Mouse (Mus musculus) embryonic facial prominence, embryonic 13.5 days (tissue): ENCODE data around the gene Rnft2. TPM values are rescaled to one million over a fixed set of nuclear protein-coding genes. Genes with fewer than 3 reads are reported as not detected.

ENCODE experiments used
- ATAC-seq: fragments of 200-750 bp; cut with Nextera tagmentation; 2 replicates; pipeline ENCODE4 v1.8.0; 2017; ENCODE audit warnings: low read depth; ENCODE audit not compliant: insufficient number of reproducible peaks, insufficient read depth, low FRiP score, low TSS enrichment
- H3K27ac ChIP-seq: fragments of 300-500 bp; sonication (generic); 2 replicates; pipeline ENCODE4 v1.5.1; 2015; ENCODE audit warnings: moderate library complexity, mild to moderate bottlenecking, inconsistent platforms
- H3K27me3 ChIP-seq: fragments of 300-500 bp; sonication (generic); 2 replicates; pipeline ENCODE4 v1.6.1; 2015; ENCODE audit warnings: mild to moderate bottlenecking, inconsistent platforms
- H3K36me3 ChIP-seq: fragments of 300-500 bp; sonication (generic); 2 replicates; pipeline ENCODE4 v1.6.1; 2015; ENCODE audit warnings: mild to moderate bottlenecking, inconsistent platforms
- H3K4me1 ChIP-seq: fragments of 300-500 bp; sonication (generic); 2 replicates; pipeline ENCODE4 v1.6.1; 2015; ENCODE audit warnings: inconsistent platforms
- H3K4me2 ChIP-seq: fragments of 300-500 bp; sonication (generic); 2 replicates; pipeline ENCODE4 v1.6.1; 2015; ENCODE audit warnings: moderate library complexity, mild to moderate bottlenecking, inconsistent platforms
- H3K4me3 ChIP-seq: fragments of 300-500 bp; sonication (generic); 2 replicates; pipeline ENCODE4 v1.5.1; 2015; ENCODE audit warnings: mild to moderate bottlenecking, inconsistent platforms
- H3K9ac ChIP-seq: fragments of 300-500 bp; sonication (generic); 2 replicates; pipeline ENCODE4 v1.6.1; 2015; ENCODE audit warnings: mild to moderate bottlenecking, inconsistent platforms
- H3K9me3 ChIP-seq: fragments of 300-500 bp; sonication (generic); 2 replicates; pipeline ENCODE4 v1.6.1; 2016; ENCODE audit warnings: inconsistent platforms
- WGBS: fragments of 180-500 bp; shearing (Covaris S2); methylation state at CpG from one replicate; pipeline ENCODE4 v1.1.7; 2015; ENCODE audit warnings: mixed read lengths; 5-methylcytosine and 5-hydroxymethylcytosine counted together
- polyA plus RNA-seq: library from polyadenylated mRNA; unstranded; fragments of >200 nt; fragmentation: Nextera tagmentation; extraction: Ambion mirVana; gene quantifications from 2 replicates; pipeline ENCODE4 v1.2.1, GENCODE M21; 2015

Gene Rnft2
- polyA plus RNA-seq, 1 experiment from 2014 or later = 5.1 TPM

DNA sequence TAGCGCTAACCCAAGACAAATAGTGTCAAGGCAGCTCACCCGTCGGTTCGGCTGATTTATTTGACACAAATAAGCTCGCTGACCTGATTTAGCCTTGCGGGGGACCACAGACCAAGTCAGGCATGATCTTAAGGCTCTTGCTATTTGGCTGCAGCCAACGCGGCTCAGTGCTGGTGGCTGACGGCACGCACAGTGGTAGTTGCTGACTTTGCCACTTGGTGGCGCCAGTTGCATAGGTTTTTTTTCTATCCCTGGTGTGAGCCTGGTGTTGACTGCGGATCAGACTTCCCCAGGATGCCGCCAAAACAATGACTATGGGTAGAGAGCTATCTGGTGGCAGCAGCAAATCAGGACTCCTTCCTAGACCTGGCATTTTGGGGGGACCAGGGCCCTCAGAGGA, 24.1 kb upstream of the Rnft2 start:
- no peak overlapping the region for H3K4me3 ChIP-seq
- peak; percentile 70; the same call in 1 of the 2 replicates for ATAC-seq
- peak overlapping the region; percentile 46 for H3K4me2 ChIP-seq

DNA sequence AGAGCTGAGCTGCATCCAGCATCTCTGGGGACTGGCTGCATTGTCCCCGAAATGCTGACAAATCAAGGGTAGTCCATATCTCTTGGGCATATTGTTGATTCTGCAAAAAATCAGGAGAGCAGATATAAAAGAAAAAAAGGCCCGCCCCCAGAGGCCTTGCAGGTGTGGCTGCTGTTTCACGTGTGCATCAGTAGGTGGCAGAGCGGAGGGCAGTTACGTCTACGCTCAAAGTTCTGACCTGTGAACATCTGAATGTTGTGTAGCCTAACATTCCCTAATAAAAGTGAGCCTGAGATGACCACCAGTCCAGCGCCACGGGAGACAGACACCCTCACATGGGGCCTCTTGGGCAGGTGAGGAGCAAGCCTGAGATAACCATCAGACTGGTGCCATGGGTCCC, 21.4 kb upstream of the Rnft2 start:
- ATAC-seq = no peak
- 37% methylated on average over 8 of the region's 8 CpGs for WGBS

More for the DNA sequence above, 24.1 kb upstream of the Rnft2 start:
- Histone ChIP-seq H3K9me3 (no peaks in the 10 kb centered on the region), H3K27me3 (peaks cover 24% of the 10 kb centered on the region), H3K27ac (no peak overlapping the region), H3K4me1 (peaks cover 19% of the 10 kb centered on the region), H3K36me3 (no peaks in the 10 kb centered on the region), H3K9ac (0 out of 2 replicates have a peak overlapping the region, but pooled peaks have one; percentile 16)
- WGBS = 3% methylated on average over 13 of the region's 13 CpGs

DNA sequence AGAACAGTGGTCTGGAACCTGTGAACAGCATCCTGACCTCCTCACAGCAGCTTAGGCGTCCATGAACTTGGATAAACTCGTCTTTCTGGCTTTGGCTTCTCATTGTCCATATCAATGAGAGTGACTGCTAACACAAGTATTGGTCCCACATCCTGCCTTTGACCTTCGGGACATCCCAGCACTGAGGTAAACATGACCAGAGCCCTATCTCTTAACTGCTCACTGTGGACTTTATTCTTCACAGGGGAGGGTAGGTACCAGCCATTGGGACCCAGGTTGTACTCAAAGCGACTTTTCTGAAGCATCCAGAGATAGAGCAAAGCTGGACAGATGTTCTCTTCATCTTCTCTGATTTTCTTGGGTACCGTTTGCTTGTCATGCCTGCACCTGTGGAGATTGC, 20.4 kb upstream of the Rnft2 start:
- Histone ChIP-seq H3K36me3 (peaks cover 28% of the 10 kb centered on the region), H3K4me2 (no peak overlapping the region), H3K4me1 (peaks cover 10% of the 10 kb centered on the region), H3K27ac (no peak overlapping the region), H3K9ac (no peak overlapping the region), H3K27me3 (0 out of 2 replicates have a peak, but pooled peaks cover 3% of the 10 kb centered on the region), H3K9me3 (no peaks in the 10 kb centered on the region), H3K4me3 (no peak overlapping the region)
- WGBS = 79% methylated on average over 5 of the region's 5 CpGs
- no peak for ATAC-seq

More for the DNA sequence above, 21.4 kb upstream of the Rnft2 start:
- Histone ChIP-seq H3K4me2 (no peak overlapping the region), H3K4me1 (peaks cover 10% of the 10 kb centered on the region), H3K27ac (no peak overlapping the region), H3K27me3 (peaks cover 11% of the 10 kb centered on the region; the same call in 1 of the 2 replicates), H3K9ac (no peak overlapping the region), H3K4me3 (no peak overlapping the region), H3K9me3 (no peaks in the 10 kb centered on the region), H3K36me3 (peaks cover 18% of the 10 kb centered on the region)

DNA sequence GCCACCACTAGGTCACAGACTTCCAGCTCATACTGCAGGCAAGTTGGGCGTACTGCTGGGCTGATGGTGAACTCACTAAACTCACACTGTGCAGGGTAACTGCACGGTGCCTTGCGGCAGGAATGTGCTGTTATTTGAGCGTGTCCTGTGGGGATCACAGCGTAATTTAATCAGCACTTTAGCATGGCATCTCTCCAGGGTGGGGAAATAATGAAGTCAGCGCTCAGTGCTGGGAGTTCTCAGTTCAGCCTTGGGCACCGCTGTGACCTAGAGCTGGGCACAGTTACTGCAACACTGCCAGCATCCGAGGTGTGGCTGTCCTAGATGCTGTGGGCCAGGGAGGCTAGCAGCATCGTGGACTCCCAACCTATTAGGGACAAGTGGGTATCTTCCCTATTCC, 19.4 kb upstream of the Rnft2 start:
- 56% methylated on average over 9 of the region's 9 CpGs for WGBS
- Histone ChIP-seq H3K36me3 (peaks cover 39% of the 10 kb centered on the region), H3K27me3 (0 out of 2 replicates have a peak, but pooled peaks cover 3% of the 10 kb centered on the region), H3K9me3 (no peaks in the 10 kb centered on the region), H3K4me2 (no peak overlapping the region), H3K27ac (no peak overlapping the region), H3K4me3 (no peak overlapping the region), H3K9ac (no peak overlapping the region), H3K4me1 (peaks cover 10% of the 10 kb centered on the region)
- no peak for ATAC-seq

DNA sequence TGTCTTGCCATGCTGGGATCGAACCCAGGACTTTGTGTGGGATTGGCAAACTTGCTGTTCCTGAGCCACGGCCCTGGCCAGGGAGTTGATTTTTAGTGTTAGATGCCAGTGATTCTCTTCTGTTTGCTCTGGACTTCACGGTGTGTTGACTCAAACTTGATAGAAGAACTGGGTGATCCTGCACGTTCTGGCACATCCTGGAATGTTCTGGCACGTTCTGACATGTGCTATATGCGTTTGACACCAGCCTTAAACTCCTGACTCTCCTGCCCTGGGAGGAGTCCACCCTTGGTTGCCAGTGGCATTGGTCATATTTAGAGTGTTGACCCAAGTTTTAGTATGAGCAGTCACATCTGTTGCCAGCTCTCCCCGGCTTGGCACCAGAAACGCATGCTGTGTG, 17.5 kb upstream of the Rnft2 start:
- no peak for ATAC-seq
- H3K4me3 ChIP-seq = no peak overlapping the region
- H3K4me1 ChIP-seq = peaks cover 7% of the 10 kb centered on the region
- H3K27ac ChIP-seq = no peak overlapping the region
- no peaks in the 10 kb centered on the region for H3K27me3 ChIP-seq
- peaks cover 57% of the 10 kb centered on the region for H3K36me3 ChIP-seq
- 87% methylated on average over 8 of the region's 8 CpGs for WGBS
- H3K9ac ChIP-seq = no peak overlapping the region
- H3K9me3 ChIP-seq = no peaks in the 10 kb centered on the region
- H3K4me2 ChIP-seq = no peak overlapping the region

DNA sequence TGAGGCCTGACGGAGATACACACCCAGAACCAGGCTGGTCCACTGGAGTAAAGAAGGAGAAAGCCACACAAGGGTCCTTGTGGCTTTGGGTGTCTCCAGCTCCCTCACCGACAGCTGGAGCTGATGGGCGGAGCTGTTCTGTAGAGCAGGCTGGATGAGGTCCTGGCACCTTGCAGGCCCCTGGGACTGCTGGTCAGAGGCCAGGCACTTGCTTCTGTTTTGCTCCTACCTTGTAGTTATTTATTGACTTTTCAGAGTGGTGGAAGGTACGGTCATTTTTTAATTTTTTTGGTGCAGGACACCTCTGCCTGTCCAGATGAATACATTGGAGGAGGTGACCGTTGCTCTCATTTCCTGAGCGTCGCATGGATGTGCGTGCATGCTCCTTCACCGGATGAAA, 16.3 kb upstream of the Rnft2 start:
- Histone ChIP-seq H3K27ac (no peak overlapping the region), H3K4me1 (peaks cover 7% of the 10 kb centered on the region), H3K36me3 (peaks cover 70% of the 10 kb centered on the region), H3K9me3 (no peaks in the 10 kb centered on the region), H3K27me3 (no peaks in the 10 kb centered on the region), H3K9ac (no peak overlapping the region), H3K4me2 (no peak overlapping the region), H3K4me3 (no peak overlapping the region)
- WGBS = 98% methylated on average over 9 of the region's 9 CpGs
- ATAC-seq = no peak

DNA sequence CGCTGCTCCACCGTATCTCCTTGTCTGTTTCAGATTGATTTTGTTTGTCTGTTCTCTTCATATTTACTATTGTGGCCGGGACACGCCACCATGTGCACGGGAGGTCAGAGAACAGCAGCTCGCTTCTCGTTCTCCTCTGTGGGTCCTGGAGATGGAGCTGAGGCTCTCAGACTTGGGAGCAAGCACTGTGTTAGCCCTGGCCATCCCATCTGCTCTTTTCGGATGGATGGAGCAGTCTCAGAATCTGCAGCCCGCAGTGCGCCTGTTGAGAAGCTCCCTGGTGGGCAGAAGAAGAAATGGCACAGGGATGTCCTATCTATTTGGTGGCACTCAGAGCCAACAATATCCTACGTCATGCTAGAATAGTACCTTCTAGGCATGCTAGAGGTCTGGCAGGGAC, 15.7 kb upstream of the Rnft2 start:
- no peak for ATAC-seq
- no peak overlapping the region for H3K9ac ChIP-seq
- no peak overlapping the region for H3K4me3 ChIP-seq
- 93% methylated on average over 11 of the region's 11 CpGs for WGBS
- H3K4me2 ChIP-seq = no peak overlapping the region
- H3K36me3 ChIP-seq = peaks cover 75% of the 10 kb centered on the region
- peaks cover 7% of the 10 kb centered on the region for H3K4me1 ChIP-seq
- no peak overlapping the region for H3K27ac ChIP-seq
- no peaks in the 10 kb centered on the region for H3K27me3 ChIP-seq
- H3K9me3 ChIP-seq = no peaks in the 10 kb centered on the region

DNA sequence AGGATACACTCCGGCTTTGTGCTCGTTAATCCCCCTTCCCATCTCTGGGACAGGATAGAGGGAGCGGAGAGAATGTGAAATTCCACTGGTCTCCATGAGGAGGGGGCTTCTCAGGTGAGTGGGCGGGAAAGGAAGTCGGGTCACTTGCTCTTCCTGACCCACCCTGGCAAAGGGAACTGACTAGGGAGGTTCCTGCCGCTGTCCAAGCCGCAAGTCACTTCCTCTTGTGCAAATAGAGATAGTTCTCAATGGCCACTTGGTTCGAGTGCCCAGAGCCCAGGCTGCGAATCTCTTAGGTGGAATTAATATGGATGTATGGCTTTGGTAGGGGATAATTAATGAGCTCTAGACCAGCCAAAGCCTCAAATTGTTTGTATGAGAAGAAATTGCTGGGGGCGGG, 15.1 kb upstream of the Rnft2 start:
- Histone ChIP-seq H3K36me3 (peaks cover 81% of the 10 kb centered on the region), H3K9me3 (no peaks in the 10 kb centered on the region), H3K27ac (no peak overlapping the region), H3K9ac (no peak overlapping the region), H3K4me2 (no peak overlapping the region), H3K4me3 (no peak overlapping the region), H3K4me1 (peaks cover 7% of the 10 kb centered on the region), H3K27me3 (no peaks in the 10 kb centered on the region)
- ATAC-seq = no peak
- 87% methylated on average over 10 of the region's 10 CpGs for WGBS

DNA sequence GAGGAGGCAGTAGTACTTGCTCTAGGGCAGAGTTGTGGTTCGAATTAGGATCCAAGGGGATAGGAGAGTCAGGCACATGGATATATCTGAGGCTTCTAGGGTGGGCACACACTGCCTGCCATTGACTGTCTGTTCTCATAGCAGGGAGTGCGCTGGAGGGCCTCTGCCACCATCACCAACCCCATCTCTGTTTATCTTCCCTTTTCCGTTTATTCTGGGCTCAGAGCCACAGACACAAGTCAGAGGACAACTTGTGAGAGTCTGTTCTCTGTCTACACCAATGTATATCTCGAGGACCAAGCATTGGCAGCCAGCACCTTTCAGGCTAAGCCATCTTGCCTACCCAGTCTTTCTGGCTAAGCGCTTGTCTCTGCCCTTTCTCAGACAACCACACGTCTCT, 14.7 kb upstream of the Rnft2 start:
- ATAC-seq = no peak
- no peak overlapping the region for H3K4me2 ChIP-seq
- H3K9ac ChIP-seq = no peak overlapping the region
- H3K4me1 ChIP-seq = peaks cover 7% of the 10 kb centered on the region
- no peaks in the 10 kb centered on the region for H3K27me3 ChIP-seq
- no peak overlapping the region for H3K4me3 ChIP-seq
- WGBS = 88% methylated on average over 6 of the region's 6 CpGs
- H3K9me3 ChIP-seq = no peaks in the 10 kb centered on the region
- H3K27ac ChIP-seq = no peak overlapping the region
- H3K36me3 ChIP-seq = peaks cover 81% of the 10 kb centered on the region

DNA sequence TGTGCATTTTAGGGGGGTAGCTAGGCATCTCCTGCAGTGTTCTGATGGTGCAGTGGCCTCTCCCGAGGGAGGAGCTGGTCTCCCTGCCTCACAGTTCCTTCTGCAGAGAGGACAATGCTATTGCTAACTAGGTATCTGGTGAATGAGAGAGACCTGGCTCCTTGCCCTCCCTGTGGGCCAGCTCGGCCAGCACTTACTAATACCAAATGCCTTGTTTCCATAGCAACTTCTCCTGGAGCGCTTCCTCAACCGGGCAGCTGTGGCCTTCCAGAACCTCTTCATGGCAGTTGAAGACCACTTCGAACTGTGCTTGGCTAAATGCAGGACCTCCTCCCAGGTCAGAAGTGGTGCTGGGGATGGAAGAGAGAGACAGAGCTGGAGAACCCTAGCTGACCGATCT, 14.2 kb upstream of the Rnft2 start:
- Histone ChIP-seq H3K4me1 (peaks cover 2% of the 10 kb centered on the region), H3K9me3 (no peaks in the 10 kb centered on the region), H3K27me3 (no peaks in the 10 kb centered on the region), H3K36me3 (peaks cover 81% of the 10 kb centered on the region), H3K27ac (no peak overlapping the region), H3K4me3 (no peak overlapping the region), H3K4me2 (no peak overlapping the region), H3K9ac (no peak overlapping the region)
- WGBS = 74% methylated on average over 6 of the region's 6 CpGs
- no peak for ATAC-seq

DNA sequence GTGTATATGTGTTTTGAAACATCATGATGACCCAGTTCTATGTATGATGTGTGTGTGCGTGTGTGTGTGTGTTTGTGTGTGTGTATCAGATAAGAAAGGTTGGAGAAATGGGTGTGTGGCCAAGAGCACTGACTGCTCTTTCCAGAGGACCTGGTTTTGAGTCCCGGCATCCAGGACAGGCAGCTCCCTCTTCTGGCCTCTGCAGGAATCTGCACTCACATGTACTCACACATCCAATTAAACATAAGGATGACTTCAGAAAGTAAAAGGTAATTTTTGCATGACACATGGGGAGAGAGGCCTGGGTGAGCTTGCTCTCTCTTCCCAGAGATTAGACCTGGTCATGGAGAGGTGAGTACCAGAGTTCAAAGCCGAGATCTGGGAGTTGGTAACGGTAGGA, 12.1 kb upstream of the Rnft2 start:
- H3K36me3 ChIP-seq = peaks cover 69% of the 10 kb centered on the region

DNA sequence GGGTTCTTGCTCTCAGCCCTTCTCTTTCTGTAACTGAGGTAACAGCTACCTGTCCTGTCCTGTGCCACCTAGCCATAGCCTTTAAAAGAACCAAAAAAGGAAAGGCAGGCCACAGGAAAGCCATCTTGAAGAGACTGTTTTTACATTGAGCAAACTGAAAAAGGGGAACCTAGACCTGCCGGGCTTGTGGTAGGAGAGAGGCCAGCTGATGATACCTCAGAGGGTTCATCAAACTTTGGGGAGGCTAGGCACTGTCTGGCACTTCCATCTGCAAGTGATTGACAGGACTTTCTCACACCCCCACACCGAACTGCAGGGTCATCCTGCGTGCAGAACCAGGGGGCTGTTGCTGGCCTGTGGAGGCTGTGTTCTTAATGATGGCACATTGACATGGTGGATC, 8.6 kb upstream of the Rnft2 start:
- ATAC-seq = no peak
- peaks cover 55% of the 10 kb centered on the region for H3K36me3 ChIP-seq
- no peaks in the 10 kb centered on the region for H3K4me1 ChIP-seq

More for the DNA sequence above, 12.1 kb upstream of the Rnft2 start:
- 97% methylated on average over 4 of the region's 4 CpGs for WGBS
- Histone ChIP-seq H3K9ac (no peak overlapping the region), H3K4me3 (no peak overlapping the region), H3K27me3 (no peaks in the 10 kb centered on the region), H3K9me3 (no peaks in the 10 kb centered on the region), H3K4me1 (no peaks in the 10 kb centered on the region), H3K27ac (no peak overlapping the region), H3K4me2 (no peak overlapping the region)
- ATAC-seq = no peak

DNA sequence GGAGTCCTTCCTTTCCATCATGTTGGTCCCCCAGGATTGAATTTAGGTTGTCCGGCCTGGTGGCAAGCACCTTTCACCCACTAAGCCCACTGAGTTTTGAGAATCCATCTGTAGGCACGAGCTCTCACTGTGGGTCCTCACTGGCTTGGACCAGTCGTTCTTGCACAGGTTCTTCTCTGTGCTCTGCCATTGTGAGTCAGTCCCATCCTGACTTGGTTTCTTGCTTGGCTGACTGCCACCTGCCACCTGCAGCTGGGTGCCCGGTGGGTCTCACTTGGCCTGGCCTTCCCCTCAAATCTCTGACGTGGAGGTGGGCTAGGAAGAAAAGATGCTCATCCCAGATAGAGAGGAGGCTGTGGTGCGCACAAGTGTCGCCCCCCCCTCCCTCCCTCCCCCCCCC, 6.1 kb upstream of the Rnft2 start:
- WGBS = 82% methylated on average over 7 of the region's 7 CpGs

More for the DNA sequence above, 8.6 kb upstream of the Rnft2 start:
- Histone ChIP-seq H3K9ac (no peak overlapping the region), H3K27me3 (no peaks in the 10 kb centered on the region), H3K4me3 (no peak overlapping the region), H3K27ac (no peak overlapping the region), H3K9me3 (no peaks in the 10 kb centered on the region), H3K4me2 (no peak overlapping the region)
- 82% methylated on average over 3 of the region's 3 CpGs for WGBS

More for the DNA sequence above, 6.1 kb upstream of the Rnft2 start:
- Histone ChIP-seq H3K4me3 (no peak overlapping the region), H3K27ac (no peak overlapping the region), H3K36me3 (peaks cover 36% of the 10 kb centered on the region), H3K4me1 (peaks cover 17% of the 10 kb centered on the region), H3K4me2 (no peak overlapping the region), H3K27me3 (no peaks in the 10 kb centered on the region), H3K9me3 (no peaks in the 10 kb centered on the region), H3K9ac (no peak overlapping the region)
- ATAC-seq = no peak
